Mouse (Mus musculus) erythroblast, embryonic 14.5 days (primary cell): ENCODE results near the gene Stag2.

Source experiments
- GATA1 ChIP-seq: IDR thresholded peaks from 2 replicates; pipeline ENCODE4 v1.6.1; 2012; ENCODE audit warnings: low read length, inconsistent platforms, mixed read lengths
- TAL1 ChIP-seq: IDR thresholded peaks from 3 replicates; pipeline ENCODE4 v1.6.1; 2012; ENCODE audit warnings: low read length, inconsistent platforms, mixed read lengths

- TF ChIP-seq GATA1 (no peak), TAL1 (no peak)
These were observed 66.6 kb downstream of the Stag2 start for GRCm38 (mm10) chrX:42215742-42216141.
